Mouse (Mus musculus): ENCODE measurements around the gene Rapgef4. TPM values are rescaled to one million over a fixed set of nuclear protein-coding genes. Genes with fewer than 3 reads are reported as not detected.

Rapgef4 gene
- total and polyA plus RNA-seq, 3 experiments: 15.3 to 38.9 (median 25.4) TPM

- Histone ChIP-seq H3K79me2 (replicated peaks; ENCODE audit: control insufficient read depth, insufficient read depth, low read length) (no peaks in the 10 kb centered on the region), H3K4me1 (ENCODE audit: control insufficient read depth, insufficient read depth, low read length) (peaks cover 6% of the 10 kb centered on the region), H3K4me3 (no peak overlapping the region), H3K27ac (no peak overlapping the region), H3K36me3 (ENCODE audit: control insufficient read depth, insufficient read depth, low read length) (peaks cover 4% of the 10 kb centered on the region), H3K27me3 (ENCODE audit: control insufficient read depth, insufficient read depth, low read length) (no peaks in the 10 kb centered on the region), H3K9ac (ENCODE audit: low read depth, low read length) (no peak overlapping the region)
- WGBS: 72% methylated on average over 5 of the region's 5 CpGs
- TF ChIP-seq EP300 (IDR thresholded peaks at IDR 0.05; ENCODE audit: insufficient read depth, low read depth, low read length): no peak
- intact Hi-C loops (cut with DNase I): no loop called here
- no peak for DNase-seq
These were observed 177.0 kb downstream of the Rapgef4 start for GRCm38 (mm10) chr2:72158045-72158444.

- 88% methylated on average over 10 of the region's 10 CpGs for WGBS
- H3K36me3 ChIP-seq (ENCODE audit: control insufficient read depth, insufficient read depth, low read length): peaks cover 4% of the 10 kb centered on the region
- intact Hi-C loops (cut with DNase I): no loop called here
- H3K4me3 ChIP-seq: no peak overlapping the region
- DNase-seq: no peak
- TF ChIP-seq CTCF (IDR thresholded peaks at IDR 0.05) (no peak), POLR2A (IDR thresholded peaks at IDR 0.05; ENCODE audit: insufficient read depth, low read depth, low read length) (no peak), EP300 (IDR thresholded peaks at IDR 0.05; ENCODE audit: insufficient read depth, low read depth, low read length) (no peak)
- no peak overlapping the region for H3K9ac ChIP-seq (ENCODE audit: low read depth, low read length)
- no peaks in the 10 kb centered on the region for H3K79me2 ChIP-seq (replicated peaks; ENCODE audit: control insufficient read depth, insufficient read depth, low read length)
- H3K27me3 ChIP-seq (ENCODE audit: control insufficient read depth, insufficient read depth, low read length): no peaks in the 10 kb centered on the region
- peaks cover 6% of the 10 kb centered on the region for H3K4me1 ChIP-seq (ENCODE audit: control insufficient read depth, insufficient read depth, low read length)
- H3K27ac ChIP-seq: no peak overlapping the region
These were observed 177.7 kb downstream of the Rapgef4 start for GRCm38 (mm10) chr2:72158691-72159225.

- intact Hi-C loops (cut with DNase I): no loop called here
- TF ChIP-seq EP300 (IDR thresholded peaks at IDR 0.05; ENCODE audit: insufficient read depth, low read depth, low read length) (no peak), POLR2A (IDR thresholded peaks at IDR 0.05; ENCODE audit: insufficient read depth, low read depth, low read length) (no peak), CTCF (IDR thresholded peaks at IDR 0.05) (no peak)
- Histone ChIP-seq H3K79me2 (replicated peaks; ENCODE audit: control insufficient read depth, insufficient read depth, low read length) (no peaks in the 10 kb centered on the region), H3K36me3 (ENCODE audit: control insufficient read depth, insufficient read depth, low read length) (peaks cover 4% of the 10 kb centered on the region), H3K9ac (ENCODE audit: low read depth, low read length) (no peak overlapping the region), H3K4me1 (ENCODE audit: control insufficient read depth, insufficient read depth, low read length) (peaks cover 6% of the 10 kb centered on the region), H3K27me3 (ENCODE audit: control insufficient read depth, insufficient read depth, low read length) (no peaks in the 10 kb centered on the region), H3K27ac (no peak overlapping the region), H3K4me3 (no peak overlapping the region)
- 72% methylated on average over 6 of the region's 6 CpGs for WGBS
- DNase-seq: no peak
These were observed 178.2 kb downstream of the Rapgef4 start for GRCm38 (mm10) chr2:72159281-72159680.

- Histone ChIP-seq H3K27ac (no peak overlapping the region), H3K36me3 (ENCODE audit: control insufficient read depth, insufficient read depth, low read length) (no peaks in the 10 kb centered on the region), H3K4me1 (ENCODE audit: control insufficient read depth, insufficient read depth, low read length) (peaks cover 2% of the 10 kb centered on the region), H3K9ac (ENCODE audit: low read depth, low read length) (no peak overlapping the region), H3K79me2 (replicated peaks; ENCODE audit: control insufficient read depth, insufficient read depth, low read length) (no peaks in the 10 kb centered on the region), H3K4me3 (no peak overlapping the region), H3K27me3 (ENCODE audit: control insufficient read depth, insufficient read depth, low read length) (no peaks in the 10 kb centered on the region)
- no peak for DNase-seq
- TF ChIP-seq EP300 (IDR thresholded peaks at IDR 0.05; ENCODE audit: insufficient read depth, low read depth, low read length): no peak
- TF ChIP-seq CTCF (IDR thresholded peaks at IDR 0.05): no peak
- no peak for TF ChIP-seq POLR2A (IDR thresholded peaks at IDR 0.05; ENCODE audit: insufficient read depth, low read depth, low read length)
- intact Hi-C loops (cut with DNase I): no loop called here
- WGBS: 88% methylated on average over 5 of the region's 5 CpGs
These were observed 184.3 kb downstream of the Rapgef4 start for GRCm38 (mm10) chr2:72165136-72165854.

- TF ChIP-seq POLR2A (IDR thresholded peaks at IDR 0.05; ENCODE audit: insufficient read depth, low read depth, low read length) (no peak), EP300 (IDR thresholded peaks at IDR 0.05; ENCODE audit: insufficient read depth, low read depth, low read length) (no peak), CTCF (IDR thresholded peaks at IDR 0.05) (no peak)
- Histone ChIP-seq H3K27me3 (ENCODE audit: control insufficient read depth, insufficient read depth, low read length) (no peaks in the 10 kb centered on the region), H3K4me3 (no peak overlapping the region), H3K9ac (ENCODE audit: low read depth, low read length) (no peak overlapping the region), H3K27ac (no peak overlapping the region), H3K79me2 (replicated peaks; ENCODE audit: control insufficient read depth, insufficient read depth, low read length) (no peaks in the 10 kb centered on the region), H3K4me1 (ENCODE audit: control insufficient read depth, insufficient read depth, low read length) (peaks cover 2% of the 10 kb centered on the region), H3K36me3 (ENCODE audit: control insufficient read depth, insufficient read depth, low read length) (no peaks in the 10 kb centered on the region)
- DNase-seq: no peak
- intact Hi-C loops (cut with DNase I): no loop called here
- 29% methylated on average over 9 of the region's 9 CpGs for WGBS
These were observed 188.5 kb downstream of the Rapgef4 start for GRCm38 (mm10) chr2:72169451-72170100.

GRCm38 (mm10) chr2:72170546-72170945 is 189.5 kb downstream of the Rapgef4 start:
- Histone ChIP-seq H3K27me3 (ENCODE audit: control insufficient read depth, insufficient read depth, low read length) (no peaks in the 10 kb centered on the region), H3K36me3 (ENCODE audit: control insufficient read depth, insufficient read depth, low read length) (no peaks in the 10 kb centered on the region), H3K27ac (no peak overlapping the region), H3K4me1 (ENCODE audit: control insufficient read depth, insufficient read depth, low read length) (peaks cover 4% of the 10 kb centered on the region), H3K79me2 (replicated peaks; ENCODE audit: control insufficient read depth, insufficient read depth, low read length) (no peaks in the 10 kb centered on the region), H3K9ac (ENCODE audit: low read depth, low read length) (no peak overlapping the region), H3K4me3 (no peak overlapping the region)
- DNase-seq: no peak
- intact Hi-C loops (cut with DNase I): no loop called here
- no peak for TF ChIP-seq POLR2A (IDR thresholded peaks at IDR 0.05; ENCODE audit: insufficient read depth, low read depth, low read length)
- TF ChIP-seq EP300 (IDR thresholded peaks at IDR 0.05; ENCODE audit: insufficient read depth, low read depth, low read length): no peak
- no peak for TF ChIP-seq CTCF (IDR thresholded peaks at IDR 0.05)
- 76% methylated on average over 8 of the region's 8 CpGs for WGBS

Measured in heart, adult 2 months (tissue).